Mouse (Mus musculus) ES-E14 (cell line): Measurements from ENCODE around the gene Sctr. TPM values are rescaled to one million over a fixed set of nuclear protein-coding genes. Genes with fewer than 3 reads are reported as not detected.

ENCODE experiments used
- DNase-seq: peaks from one replicate; pipeline ENCODE4 v3.0.0-alpha.2; 2013; ENCODE audit warnings: low read depth, low spot score
- H3K27ac ChIP-seq: 2 replicates; pipeline ENCODE4 v1.5.1; 2012; ENCODE audit warnings: low read depth, mild to moderate bottlenecking, low read length, moderate library complexity, mixed read lengths; ENCODE audit not compliant: poor library complexity, insufficient read depth, severe bottlenecking
- H3K36me3 ChIP-seq: 2 replicates; pipeline ENCODE4 v1.6.1; 2012; ENCODE audit warnings: mild to moderate bottlenecking, low read length, moderate library complexity, mixed read lengths; ENCODE audit not compliant: control insufficient read depth, poor library complexity, insufficient read depth, severe bottlenecking
- H3K4me1 ChIP-seq, 2 experiments: fragments of 150-350 bp in 1 of 2; sonication (generic) in 1 of 2; 2 replicates each; pipeline ENCODE4 v1.6.1; 2012; ENCODE audit warnings: low read length in 2 of 2, mild to moderate bottlenecking in 1 of 2, mixed read lengths in 1 of 2; ENCODE audit not compliant: control insufficient read depth in 2 of 2, insufficient read depth in 2 of 2, poor library complexity in 1 of 2
- H3K4me3 ChIP-seq, 2 experiments: fragments of 150-350 bp in 1 of 2; sonication (generic) in 1 of 2; 2 replicates each; pipeline ENCODE4 v1.5.1; 2012; ENCODE audit warnings: low read length in 2 of 2, low read depth in 1 of 2, mild to moderate bottlenecking in 1 of 2, mixed read lengths in 1 of 2; ENCODE audit not compliant: insufficient read depth in 1 of 2, poor library complexity in 1 of 2, severe bottlenecking in 1 of 2
- H3K9ac ChIP-seq: 2 replicates; pipeline ENCODE4 v1.6.1; 2012; ENCODE audit warnings: low read depth, mild to moderate bottlenecking, low read length, mixed read lengths; ENCODE audit not compliant: poor library complexity, insufficient read depth, severe bottlenecking
- H3K9me3 ChIP-seq: fragments of 150-350 bp; sonication (generic); 2 replicates; pipeline ENCODE4 v1.6.1; 2012; ENCODE audit warnings: low read depth, mild to moderate bottlenecking, low read length; ENCODE audit not compliant: control insufficient read depth, insufficient read depth
- CHD2 ChIP-seq: IDR thresholded peaks from 2 replicates; pipeline ENCODE4 v1.6.1; 2014; ENCODE audit warnings: mild to moderate bottlenecking, low read depth, low read length, inconsistent platforms
- HCFC1 ChIP-seq: IDR thresholded peaks from 2 replicates; pipeline ENCODE4 v1.6.1; 2012; ENCODE audit warnings: low read length, inconsistent platforms, borderline replicate concordance; ENCODE audit not compliant: insufficient read depth
- MAFK ChIP-seq: IDR thresholded peaks from 2 replicates; pipeline ENCODE4 v1.6.1; 2014; ENCODE audit warnings: mild to moderate bottlenecking, low read depth, low read length, inconsistent platforms; ENCODE audit not compliant: insufficient read depth
- ZC3H11A ChIP-seq: IDR thresholded peaks from 2 replicates; pipeline ENCODE4 v1.6.1; 2012; ENCODE audit warnings: low read depth, mild to moderate bottlenecking, inconsistent platforms, low read length, borderline replicate concordance
- ZNF384 ChIP-seq: IDR thresholded peaks from 2 replicates; pipeline ENCODE4 v1.6.1; 2012; ENCODE audit warnings: low read depth, low read length, inconsistent platforms
- in situ Hi-C, 2 experiments: fragments of 600-800 bp; cut with MboI; formaldehyde crosslinking; loops; one replicate each; pipeline ENCODE4 v1.15.1; 2025; ENCODE audit warnings: low sequenced_read_pairs in 2 of 2, inconsistent platforms in 1 of 2; ENCODE audit not compliant: unreplicated experiment in 2 of 2
- total RNA-seq: library from RNA; depleted of rRNA; stranded (reverse); fragments of 300-350 nt; gene quantifications from 2 replicates; pipeline ENCODE4 v1.2.3, GENCODE M21; 2012

Sctr gene
- total RNA-seq, 1 experiment = 0.22 TPM

- no peak overlapping the region for H3K9ac ChIP-seq
- no peak overlapping the region for H3K27ac ChIP-seq
- H3K4me1 ChIP-seq = no peaks in the 10 kb centered on the region
- in situ Hi-C loops = no loop called here
- no peaks in the 10 kb centered on the region for H3K36me3 ChIP-seq
- H3K4me3 ChIP-seq = no peak overlapping the region
- DNase-seq = no peak
- H3K9me3 ChIP-seq = no peaks in the 10 kb centered on the region
- TF ChIP-seq HCFC1 (no peak), ZC3H11A (no peak), ZNF384 (no peak), MAFK (no peak), CHD2 (no peak)
Observed at GRCm38 (mm10) chr1:120027693-120028092, 21.0 kb downstream of the Sctr start.

DNA sequence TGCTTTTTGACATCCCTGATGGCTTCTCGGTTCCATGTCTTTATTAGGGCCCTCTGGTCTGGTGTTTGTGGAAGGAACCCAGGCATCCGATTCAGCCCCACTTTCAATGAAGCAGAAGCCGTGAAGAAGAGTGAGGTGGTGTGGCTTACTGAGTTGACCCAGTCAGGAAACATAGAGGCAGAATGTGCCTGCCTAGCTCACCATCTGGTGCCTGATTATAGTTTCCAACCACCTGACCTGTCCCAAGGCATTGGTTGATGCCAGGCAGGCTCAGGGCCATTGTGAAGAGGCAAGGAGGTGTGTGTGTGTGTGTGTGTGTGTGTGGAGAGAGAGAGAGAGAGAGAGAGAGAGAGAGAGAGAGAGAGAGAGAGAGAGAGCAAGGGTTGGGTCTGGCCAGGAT is 23.8 kb downstream of the Sctr start:
- Histone ChIP-seq H3K36me3 (no peaks in the 10 kb centered on the region), H3K27ac (no peak overlapping the region), H3K4me3 (no peak overlapping the region), H3K4me1 (no peaks in the 10 kb centered on the region), H3K9ac (no peak overlapping the region), H3K9me3 (no peaks in the 10 kb centered on the region)
- no peak for DNase-seq
- TF ChIP-seq ZNF384 (no peak), ZC3H11A (no peak), HCFC1 (no peak), MAFK (no peak), CHD2 (no peak)
- in situ Hi-C loops = no loop called here

- Histone ChIP-seq H3K4me3 (no peak overlapping the region), H3K36me3 (no peaks in the 10 kb centered on the region), H3K9ac (no peak overlapping the region), H3K9me3 (no peaks in the 10 kb centered on the region), H3K27ac (no peak overlapping the region), H3K4me1 (no peaks in the 10 kb centered on the region)
- TF ChIP-seq ZC3H11A (peak; percentile 92), CHD2 (no peak), HCFC1 (no peak), MAFK (peak; percentile 42; the same call in 1 of the 2 replicates), ZNF384 (no peak)
- in situ Hi-C loops = no loop called here
- peak; percentile 92 for DNase-seq
Observed at GRCm38 (mm10) chr1:120032804-120033468, 26.2 kb downstream of the Sctr start.

DNA sequence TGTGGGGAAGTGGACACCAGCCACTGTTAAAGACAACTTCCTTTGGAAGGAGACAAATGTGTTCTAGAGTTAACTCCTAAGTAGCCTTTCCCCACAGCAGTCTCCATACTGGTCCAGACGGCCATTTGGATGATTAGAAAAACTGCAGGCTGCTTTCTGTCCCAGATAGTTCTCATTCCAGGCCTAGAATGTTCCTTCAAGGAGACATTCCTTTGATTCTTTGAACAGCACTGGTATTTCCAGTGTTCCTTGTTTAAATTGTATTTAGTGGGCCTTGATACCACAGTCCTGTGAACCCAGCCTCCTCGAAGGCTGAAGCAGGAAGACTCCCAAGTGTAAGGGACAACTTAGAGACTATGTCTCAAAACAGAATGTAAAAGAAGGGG is 26.8 kb downstream of the Sctr start:
- TF ChIP-seq HCFC1 (no peak), ZNF384 (no peak), ZC3H11A (no peak), MAFK (no peak), CHD2 (no peak)
- no peak overlapping the region for H3K9ac ChIP-seq
- no peaks in the 10 kb centered on the region for H3K36me3 ChIP-seq
- no peak overlapping the region for H3K27ac ChIP-seq
- no peaks in the 10 kb centered on the region for H3K4me1 ChIP-seq
- H3K4me3 ChIP-seq = no peak overlapping the region
- H3K9me3 ChIP-seq = no peaks in the 10 kb centered on the region
- no peak for DNase-seq
- in situ Hi-C loops = no loop called here

DNA sequence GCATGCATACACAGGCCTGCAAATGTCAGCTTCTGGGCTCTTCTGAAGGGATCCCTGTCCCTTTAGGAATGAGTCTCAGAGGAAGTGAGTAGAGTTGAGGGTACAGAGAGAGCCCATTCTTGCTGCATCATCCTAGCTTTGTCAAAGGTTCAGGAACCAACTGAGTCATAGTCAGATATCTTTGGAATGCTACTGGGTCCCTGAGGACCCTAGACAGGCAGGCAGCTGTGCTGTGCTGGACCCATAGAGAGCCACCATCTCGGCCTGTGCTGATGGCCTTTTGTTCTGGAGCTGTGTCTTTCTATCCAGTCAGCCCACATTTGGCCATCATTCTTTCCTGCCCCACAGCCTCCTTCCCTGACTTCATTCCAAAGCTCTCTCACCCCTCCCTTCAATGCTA is 28.1 kb downstream of the Sctr start:
- Histone ChIP-seq H3K36me3 (no peaks in the 10 kb centered on the region), H3K4me1 (peaks cover 0 to 3% of the 10 kb centered on the region in 2 experiments; a peak in 1 of 4 replicates), H3K9ac (no peak overlapping the region), H3K27ac (no peak overlapping the region), H3K4me3 (no peak overlapping the region), H3K9me3 (no peaks in the 10 kb centered on the region)
- in situ Hi-C loops = no loop called here
- TF ChIP-seq ZNF384 (no peak), MAFK (no peak), HCFC1 (no peak), CHD2 (no peak), ZC3H11A (no peak)
- no peak for DNase-seq
